Mouse (Mus musculus) testis, adult 2 months (tissue): Measurements from ENCODE around the gene Ttc5.

ENCODE experiments used
- CTCF ChIP-seq: fragments of 200-500 bp; IDR thresholded peaks from 2 replicates; pipeline ENCODE4 v1.5.1; 2012; ENCODE audit warnings: low read depth, mild to moderate bottlenecking, inconsistent platforms, low read length, moderate library complexity; ENCODE audit not compliant: control insufficient read depth, insufficient read depth, insufficient replicate concordance
- POLR2A ChIP-seq: fragments of 200-500 bp; IDR thresholded peaks from 2 replicates; pipeline ENCODE4 v1.6.1; 2012; ENCODE audit warnings: low read depth, mild to moderate bottlenecking, inconsistent platforms, low read length, moderate library complexity; ENCODE audit not compliant: control insufficient read depth

- TF ChIP-seq CTCF: peak; percentile 94
- no peak for TF ChIP-seq POLR2A
These were observed at the start of gene Ttc5 for GRCm38 (mm10) chr14:50785251-50785637.
